Mouse (Mus musculus) frontal cortex, adult (tissue): ENCODE data around the gene Zfp148.

Experiments
- ATAC-seq: cut with Nextera tagmentation; 2 replicates; pipeline ENCODE4 v1.9.2; 2017; ENCODE audit warnings: mild to moderate bottlenecking, moderate library complexity, mixed read lengths; ENCODE audit not compliant: low TSS enrichment

The Zfp148 gene

GRCm38 (mm10) chr16:33531184-33531583 is 150.5 kb downstream of the Zfp148 start:
- no peak for ATAC-seq

DNA sequence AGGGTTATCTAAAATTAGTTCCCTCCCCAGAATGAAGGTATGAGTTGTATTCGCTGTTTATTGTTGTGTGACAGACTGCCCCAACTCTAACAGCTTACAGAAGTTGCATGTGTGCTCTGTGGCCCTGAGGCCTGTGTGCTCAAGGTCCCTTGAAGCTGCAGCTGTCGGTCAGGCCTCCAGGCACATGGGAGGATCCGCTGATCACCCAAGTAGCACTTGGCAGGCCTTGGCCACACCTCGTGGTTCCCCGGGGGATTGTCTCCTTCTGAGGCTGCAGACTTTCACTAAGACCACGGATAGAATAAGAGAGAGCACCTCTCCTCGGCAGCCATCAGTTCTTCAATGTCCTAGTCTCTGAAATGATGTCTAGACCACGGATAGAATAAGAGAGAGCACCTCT is 155.8 kb downstream of the Zfp148 start:
- no peak for ATAC-seq

DNA sequence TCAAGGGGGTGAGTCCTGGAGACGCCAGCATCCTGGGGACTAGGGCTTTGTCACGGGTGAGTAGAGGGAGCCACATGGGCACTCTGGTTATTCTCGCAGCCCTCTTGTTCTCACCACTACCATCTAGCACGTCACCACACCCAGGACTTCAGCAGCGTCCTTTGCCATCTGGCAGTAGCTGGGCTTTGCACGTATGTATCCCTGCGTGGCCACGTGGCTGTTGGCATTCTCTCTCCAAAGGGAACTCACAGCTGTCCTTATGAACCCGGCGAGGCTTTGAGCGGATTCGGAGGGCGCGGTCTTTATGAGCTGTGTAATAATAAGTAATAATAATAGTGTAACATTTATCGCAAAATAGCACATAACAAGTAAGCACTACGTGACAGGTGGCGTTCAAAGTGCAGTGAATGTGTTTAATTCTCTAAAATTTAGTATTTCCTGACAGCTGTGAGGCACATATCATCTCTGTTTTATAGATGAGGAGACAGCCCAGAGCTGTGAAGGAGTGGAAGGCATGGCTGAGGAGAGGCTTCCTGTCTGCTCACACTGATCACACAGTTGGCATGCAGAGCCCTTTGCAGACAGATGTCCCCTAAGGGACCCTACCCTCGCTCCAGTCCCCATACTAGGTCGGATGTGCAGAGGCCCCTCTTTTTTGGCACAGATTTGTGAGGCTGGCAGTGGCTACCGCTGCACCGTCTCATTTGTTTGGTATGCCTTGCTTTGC is 157.0 kb downstream of the Zfp148 start:
- ATAC-seq = no peak

- no peak for ATAC-seq
These were observed 163.7 kb downstream of the Zfp148 start for GRCm38 (mm10) chr16:33544346-33544745.

GRCm38 (mm10) chr16:33545530-33545929 is 164.9 kb downstream of the Zfp148 start:
- no peak for ATAC-seq

DNA sequence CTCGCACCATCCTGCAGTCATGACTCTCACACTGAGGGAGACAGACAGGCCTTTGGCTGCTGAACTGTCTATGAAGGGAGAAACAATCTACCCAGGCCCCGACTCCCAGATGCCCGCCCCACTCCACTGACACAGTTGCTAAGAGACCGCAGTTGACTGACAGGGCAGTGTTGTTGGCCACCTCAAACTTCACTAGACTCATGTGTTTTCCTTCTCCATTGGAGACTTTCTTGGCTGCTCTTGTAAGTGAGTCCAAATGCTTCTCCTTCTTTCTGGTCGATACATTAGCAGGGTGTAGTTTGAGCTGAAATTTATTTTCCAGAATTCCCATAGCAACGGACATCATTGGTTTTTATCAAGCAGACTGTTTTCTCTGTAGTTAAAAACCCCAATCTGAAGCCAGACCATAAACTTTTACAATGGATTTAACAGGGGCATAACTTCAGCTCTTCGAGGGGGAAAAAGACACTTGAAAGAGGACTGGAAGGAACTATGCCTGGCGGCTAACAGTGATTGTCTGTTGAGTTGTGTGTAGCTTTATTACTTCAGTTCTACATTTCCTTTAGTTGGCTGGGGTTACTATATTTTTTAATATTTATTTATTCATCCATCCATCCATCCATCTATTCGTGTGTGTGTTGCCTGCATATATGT is 173.2 kb downstream of the Zfp148 start:
- ATAC-seq = no peak
